Mouse (Mus musculus): ENCODE measurements around the gene Syce2. TPM values are rescaled to one million over a fixed set of nuclear protein-coding genes. Genes with fewer than 3 reads are reported as not detected.
"Not testable (repeated sequence)": the region's sequence is repeated elsewhere in the genome, so short reads cannot be mapped to it uniquely, and the experiment has no call there.

The Syce2 gene
- polyA plus RNA-seq (2012; rRNA removed) = 4.2 and 5.2 TPM in 2 replicates

DNA sequence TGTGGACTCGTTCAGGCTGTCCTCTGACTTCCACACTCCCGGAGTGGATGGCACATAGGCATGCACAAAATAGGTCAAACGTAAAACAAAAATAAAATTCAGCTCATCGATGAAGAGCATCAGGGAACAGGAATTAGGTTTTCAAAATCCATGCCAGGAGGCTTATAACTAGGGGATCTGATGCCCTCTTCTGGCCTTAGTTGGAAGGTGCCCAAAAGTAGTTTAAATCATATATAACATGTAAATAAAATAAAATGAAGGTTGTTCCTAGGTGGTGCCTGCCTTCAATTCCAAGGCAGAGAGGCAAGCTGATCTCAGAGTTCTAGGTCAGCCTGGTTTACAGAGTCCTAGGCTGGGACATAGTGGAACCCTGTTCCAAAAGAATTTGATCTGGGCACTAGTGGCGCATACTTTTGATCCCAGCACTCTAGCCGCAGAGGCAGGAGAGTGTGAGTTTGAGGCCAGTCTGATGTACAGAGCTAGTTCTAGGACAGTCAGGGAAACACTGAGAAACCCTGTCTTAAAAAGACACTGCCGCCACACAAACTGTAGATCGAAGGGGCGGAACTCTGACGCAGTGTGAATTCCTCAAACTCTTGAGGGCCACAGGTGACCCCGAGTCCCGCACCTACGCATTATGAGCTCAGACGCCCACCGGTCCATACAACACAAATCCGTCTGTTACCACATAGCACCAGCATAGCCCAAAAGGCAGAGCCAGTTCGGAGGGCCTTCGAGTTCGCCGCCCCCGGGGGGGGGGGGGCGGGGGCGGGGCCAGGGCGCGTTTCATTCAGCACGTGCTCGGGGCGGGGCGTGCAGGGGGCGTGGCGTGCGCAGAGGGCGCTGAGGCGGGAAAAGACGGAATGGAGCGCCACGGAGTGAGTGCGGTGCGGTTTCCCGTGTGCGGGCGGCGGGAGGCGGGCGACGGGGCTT is at the start of gene Syce2:
Gene Syce2, plus strand, starts transcription at position 736 of the 933 bp plus-strand sequence.
- peak in 1 of 2 experiments; percentile 53 for DNase-seq (ENCODE audit: extremely low spot score in 1 of 2, low spot score in 1 of 2)

GRCm38 (mm10) chr8:84822723-84823122 is 49.2 kb upstream of the Syce2 start, which contains the start of gene Dand5:
Dand5 (minus strand) TSS chr8:84822823.
- DNase-seq (ENCODE audit: extremely low spot score in 1 of 2, low spot score in 1 of 2) = no peak

GRCm38 (mm10) chr8:84823653-84824052 is 48.3 kb upstream of the Syce2 start:
- DNase-seq (ENCODE audit: extremely low spot score in 1 of 2, low spot score in 1 of 2) = peak in 1 of 2 experiments; percentile 73

- no peak for DNase-seq (ENCODE audit: extremely low spot score in 1 of 2, low spot score in 1 of 2)
These were observed 46.3 kb upstream of the Syce2 start for GRCm38 (mm10) chr8:84825636-84826035.

DNA sequence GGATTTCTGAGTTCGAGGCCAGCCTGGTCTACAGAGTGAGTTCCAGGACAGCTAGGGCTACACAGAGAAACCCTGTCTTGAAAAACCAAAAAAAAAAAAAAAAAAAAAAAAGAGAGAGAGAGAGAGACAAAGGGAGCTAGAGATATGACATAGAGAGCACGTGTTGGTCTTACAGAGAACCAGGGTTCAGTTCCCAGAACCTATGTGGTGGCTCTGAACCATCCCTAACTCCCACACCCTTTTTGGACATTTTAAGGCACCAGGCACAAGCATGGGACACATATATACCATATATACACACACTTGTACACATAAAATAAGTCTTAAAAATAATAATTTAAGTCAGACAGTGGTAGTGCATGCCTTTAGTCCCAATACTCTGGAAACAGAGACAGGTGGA is 45.4 kb upstream of the Syce2 start:
- not testable (repeated sequence) for DNase-seq (ENCODE audit: extremely low spot score in 1 of 2, low spot score in 1 of 2)

DNA sequence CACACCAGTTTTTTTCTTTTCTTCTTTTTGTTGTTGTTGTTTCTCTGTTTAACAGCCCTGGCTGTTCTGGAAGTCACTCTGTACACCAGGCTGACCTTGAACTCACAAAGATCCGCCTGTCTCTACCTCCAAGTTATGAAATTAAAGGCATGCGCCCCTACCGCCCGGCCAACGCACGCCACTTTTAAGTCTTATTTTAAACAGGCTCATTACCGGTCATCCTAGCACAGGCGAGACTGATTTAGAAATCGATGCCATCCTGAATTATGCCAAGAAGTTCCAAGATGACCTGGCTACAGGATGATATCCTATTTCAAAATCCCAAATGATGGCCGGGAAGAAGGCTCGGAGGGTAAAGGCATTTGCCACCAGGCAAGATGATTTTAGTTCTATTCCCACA is 40.4 kb upstream of the Syce2 start, which contains the start of gene Gadd45gip1:
Gene Gadd45gip1, plus strand, starts transcription at position 33 of the 400 bp plus-strand sequence.
- no peak for DNase-seq (ENCODE audit: extremely low spot score in 1 of 2, low spot score in 1 of 2)

DNA sequence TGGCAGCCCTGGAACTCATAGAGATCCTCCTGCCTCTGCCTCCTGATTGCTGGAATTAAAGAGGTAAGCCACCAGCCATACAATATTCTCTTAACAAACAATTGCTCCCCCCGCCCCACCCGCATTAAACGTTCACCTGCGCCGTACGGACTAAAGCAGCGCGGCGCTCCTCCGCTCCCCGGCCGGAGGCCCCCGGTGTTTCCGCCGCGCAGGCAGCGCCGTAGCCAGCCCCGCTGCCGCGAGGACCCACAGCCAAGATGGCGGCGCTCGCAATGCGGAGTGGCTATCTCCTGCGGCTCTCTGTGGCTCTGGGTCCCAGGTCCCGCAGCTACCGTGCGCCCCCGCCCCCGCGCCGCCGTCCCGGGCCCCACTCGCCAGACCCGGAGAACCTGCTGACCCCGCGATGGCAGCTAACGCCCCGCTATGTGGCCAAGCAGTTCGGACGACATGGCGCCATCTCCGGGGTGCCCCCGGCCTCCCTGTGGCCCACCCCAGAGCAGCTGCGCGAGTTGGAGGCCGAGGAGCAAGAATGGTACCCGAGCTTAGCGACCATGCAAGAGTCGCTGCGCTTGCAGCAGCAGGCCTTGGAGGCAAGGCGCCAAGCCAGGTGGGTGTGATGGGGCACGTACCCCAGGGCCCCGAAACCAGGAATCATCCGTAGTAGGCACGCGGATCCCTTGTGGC is 39.7 kb upstream of the Syce2 start:
- DNase-seq (ENCODE audit: extremely low spot score in 1 of 2, low spot score in 1 of 2) = peak in 1 of 2 experiments; percentile 78

GRCm38 (mm10) chr8:84832759-84833742 is 38.9 kb upstream of the Syce2 start:
- DNase-seq (ENCODE audit: extremely low spot score in 1 of 2, low spot score in 1 of 2) = no peak

DNA sequence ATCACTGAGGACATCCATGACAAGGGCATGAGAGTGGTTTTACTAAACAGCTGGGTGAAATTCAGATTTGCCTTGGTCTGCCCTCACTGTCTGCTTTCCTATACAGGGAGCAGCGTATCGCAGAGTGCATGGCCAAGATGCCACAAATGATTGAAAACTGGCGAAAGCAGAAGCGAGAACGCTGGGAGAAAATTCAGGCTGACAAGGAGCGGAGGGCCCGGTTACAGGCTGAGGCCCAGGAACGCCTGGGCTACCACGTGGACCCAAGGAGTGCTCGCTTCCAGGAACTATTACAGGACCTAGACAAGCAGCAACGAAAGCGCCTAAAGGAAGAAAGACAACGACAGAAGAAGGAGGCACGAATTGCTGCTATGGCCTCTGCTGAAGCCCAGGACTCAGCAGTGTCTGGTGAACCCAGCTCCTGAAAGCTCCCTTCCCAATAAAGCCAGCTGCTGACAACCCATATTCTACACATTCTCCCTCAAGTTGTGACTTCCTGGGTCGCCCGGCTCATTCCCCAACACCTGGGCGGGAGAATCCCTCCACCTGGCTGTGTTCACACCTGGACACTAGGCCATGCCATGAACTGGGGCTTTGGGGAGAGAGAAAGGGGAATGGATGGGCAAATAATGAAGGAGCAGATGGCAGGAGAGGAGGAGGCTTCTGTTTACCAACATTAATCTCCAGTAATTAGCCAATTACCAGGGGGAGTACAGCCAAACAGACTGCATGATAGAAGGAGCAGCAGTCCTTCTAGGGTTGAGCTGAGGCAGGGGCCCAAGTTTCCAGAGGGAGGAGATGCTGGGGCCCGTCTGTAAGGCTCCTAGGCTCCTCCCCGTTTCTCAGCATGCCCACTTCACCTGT is 37.7 kb upstream of the Syce2 start:
- DNase-seq (ENCODE audit: extremely low spot score in 1 of 2, low spot score in 1 of 2) = no peak

- peak in 1 of 2 experiments; percentile 82 for DNase-seq (ENCODE audit: extremely low spot score in 1 of 2, low spot score in 1 of 2)
These were observed 36.8 kb upstream of the Syce2 start for GRCm38 (mm10) chr8:84834866-84835855.

DNA sequence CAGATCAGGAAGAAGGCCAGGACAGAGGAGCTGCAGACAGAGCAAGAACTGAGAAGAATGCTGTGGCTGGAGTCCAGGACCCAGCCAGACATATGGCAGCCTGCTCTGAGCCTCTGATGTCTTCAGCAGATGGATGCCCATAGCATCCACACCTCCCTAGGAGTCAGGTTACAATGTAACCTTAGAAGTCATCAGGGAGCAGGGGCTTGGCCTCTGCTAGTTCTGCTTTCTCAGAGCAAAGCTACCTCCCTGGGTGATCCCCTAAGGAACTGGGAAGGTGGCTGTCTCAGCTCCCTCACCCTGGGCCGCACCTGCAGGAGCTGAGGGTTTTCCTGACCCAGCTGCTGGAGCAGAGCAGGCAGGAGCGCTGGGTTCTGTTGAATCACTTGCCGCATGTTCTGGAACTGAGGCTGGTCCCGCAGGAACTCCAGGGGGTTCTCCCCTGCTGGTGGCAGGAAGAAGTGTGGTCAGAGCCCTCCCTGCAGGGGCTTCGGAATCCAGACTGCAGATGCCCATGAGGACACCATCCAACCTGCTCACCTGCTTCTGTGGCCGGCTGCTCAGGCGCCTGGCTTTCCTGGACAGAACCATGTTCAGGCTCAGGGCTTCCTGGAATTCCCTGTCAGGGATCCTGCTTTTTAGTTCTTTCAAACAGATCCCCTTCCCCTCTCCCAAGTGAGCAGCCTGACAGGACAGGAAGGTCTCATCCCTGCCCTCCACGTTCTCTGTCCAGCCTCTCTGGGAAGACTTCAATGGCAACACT is 34.6 kb upstream of the Syce2 start:
- DNase-seq (ENCODE audit: extremely low spot score in 1 of 2, low spot score in 1 of 2) = no peak

- DNase-seq (ENCODE audit: extremely low spot score in 1 of 2, low spot score in 1 of 2) = no peak
These were observed 33.9 kb upstream of the Syce2 start for GRCm38 (mm10) chr8:84837912-84838470.

GRCm38 (mm10) chr8:84838513-84838912 is 33.4 kb upstream of the Syce2 start:
- DNase-seq (ENCODE audit: extremely low spot score in 1 of 2, low spot score in 1 of 2) = no peak

DNA sequence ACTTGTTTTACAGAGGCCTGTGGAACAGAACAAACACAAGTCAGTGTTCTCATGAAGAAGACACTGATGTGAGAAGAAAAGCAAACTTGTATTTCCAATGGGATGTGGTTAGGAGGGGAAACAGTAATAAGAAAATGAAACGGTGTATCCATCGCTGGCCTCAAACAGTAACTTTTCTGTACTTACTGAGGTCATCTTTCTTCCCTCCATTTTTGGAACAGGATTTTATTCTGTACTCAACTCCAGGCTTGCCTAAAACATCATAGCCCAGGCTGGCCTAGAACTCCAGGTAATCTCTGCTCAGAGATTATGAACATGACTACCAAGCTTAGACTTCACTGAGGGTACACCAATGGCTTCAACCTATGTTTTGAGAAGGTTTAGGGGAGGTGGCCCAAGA is 32.5 kb upstream of the Syce2 start:
- no peak for DNase-seq (ENCODE audit: extremely low spot score in 1 of 2, low spot score in 1 of 2)

GRCm38 (mm10) chr8:84839875-84840247 is 32.0 kb upstream of the Syce2 start:
- no peak for DNase-seq (ENCODE audit: extremely low spot score in 1 of 2, low spot score in 1 of 2)

- DNase-seq (ENCODE audit: extremely low spot score in 1 of 2, low spot score in 1 of 2) = peak; percentile 87 to 94
These were observed 31.5 kb upstream of the Syce2 start, which contains the start of gene Rad23a for GRCm38 (mm10) chr8:84840248-84840999. Rad23a (minus strand) TSS chr8:84840665.
